Mouse (Mus musculus) heart, embryonic 12.5 days (tissue): Measurements from ENCODE around the gene Ntrk1. TPM values are rescaled to one million over a fixed set of nuclear protein-coding genes. Genes with fewer than 3 reads are reported as not detected.

ENCODE experiments used
- ATAC-seq: fragments of 200-750 bp; cut with Nextera tagmentation; 2 replicates; pipeline ENCODE4 v1.8.0; 2017; ENCODE audit warnings: moderate TSS enrichment, moderate library complexity; ENCODE audit not compliant: insufficient number of reproducible peaks, low FRiP score
- H3K27ac ChIP-seq: fragments of 300-500 bp; sonication (generic); 2 replicates; pipeline ENCODE4 v1.5.1; 2016; ENCODE audit warnings: mild to moderate bottlenecking, moderate library complexity; ENCODE audit not compliant: poor library complexity, severe bottlenecking
- H3K27me3 ChIP-seq: fragments of 300-500 bp; sonication (generic); replicated peaks from 2 replicates; pipeline ENCODE4 v1.6.1; 2016; ENCODE audit warnings: mild to moderate bottlenecking, moderate library complexity
- H3K36me3 ChIP-seq: fragments of 300-500 bp; sonication (generic); 2 replicates; pipeline ENCODE4 v1.6.1; 2016; ENCODE audit warnings: mild to moderate bottlenecking, moderate library complexity
- H3K4me1 ChIP-seq: fragments of 300-500 bp; sonication (generic); replicated peaks from 2 replicates; pipeline ENCODE4 v1.6.1; 2016; ENCODE audit warnings: mild to moderate bottlenecking
- H3K4me2 ChIP-seq: fragments of 300-500 bp; sonication (generic); 2 replicates; pipeline ENCODE4 v1.6.1; 2016; ENCODE audit warnings: mild to moderate bottlenecking, moderate library complexity
- H3K4me3 ChIP-seq: fragments of 300-500 bp; sonication (generic); 2 replicates; pipeline ENCODE4 v1.5.1; 2016; ENCODE audit warnings: mild to moderate bottlenecking
- H3K9ac ChIP-seq: fragments of 300-500 bp; sonication (generic); 2 replicates; pipeline ENCODE4 v1.6.1; 2016; ENCODE audit warnings: mild to moderate bottlenecking, moderate library complexity
- H3K9me3 ChIP-seq: fragments of 300-500 bp; sonication (generic); replicated peaks from 2 replicates; pipeline ENCODE4 v1.6.1; 2016; ENCODE audit warnings: mild to moderate bottlenecking, moderate library complexity
- WGBS: fragments of 180-500 bp; shearing (Covaris S2); methylation state at CpG from one replicate; pipeline ENCODE4 v1.1.7; 2016; 5-methylcytosine and 5-hydroxymethylcytosine counted together
- polyA plus RNA-seq: library from polyadenylated mRNA; unstranded; fragments of >200 nt; fragmentation: Nextera tagmentation; extraction: Ambion mirVana; gene quantifications from 2 replicates; pipeline ENCODE4 v1.2.1, GENCODE M21; 2016

The Ntrk1 gene
- polyA plus RNA-seq, 1 experiment from 2014 or later: 0.26 TPM

GRCm38 (mm10) chr3:87785626-87786214 is 9.2 kb downstream of the Ntrk1 start:
- H3K9me3 ChIP-seq: no peaks in the 10 kb centered on the region
- H3K4me3 ChIP-seq: no peak overlapping the region
- no peak for ATAC-seq
- H3K9ac ChIP-seq: no peak overlapping the region
- H3K27me3 ChIP-seq: peaks cover 55% of the 10 kb centered on the region
- no peak overlapping the region for H3K27ac ChIP-seq
- no peak overlapping the region for H3K4me2 ChIP-seq
- WGBS: 13% methylated on average over 6 of the region's 6 CpGs
- peaks cover 22% of the 10 kb centered on the region for H3K4me1 ChIP-seq
- H3K36me3 ChIP-seq: no peaks in the 10 kb centered on the region

- Histone ChIP-seq H3K36me3 (no peaks in the 10 kb centered on the region), H3K4me3 (no peak overlapping the region), H3K9ac (no peak overlapping the region), H3K4me1 (peaks cover 22% of the 10 kb centered on the region), H3K27ac (no peak overlapping the region), H3K9me3 (no peaks in the 10 kb centered on the region), H3K27me3 (peaks cover 55% of the 10 kb centered on the region), H3K4me2 (no peak overlapping the region)
- WGBS: 45% methylated on average over 5 of the region's 5 CpGs
- no peak for ATAC-seq
Measured at GRCm38 (mm10) chr3:87785156-87785555, 9.8 kb downstream of the Ntrk1 start.

GRCm38 (mm10) chr3:87783282-87784023 is 11.5 kb downstream of the Ntrk1 start:
- H3K9me3 ChIP-seq: no peaks in the 10 kb centered on the region
- no peaks in the 10 kb centered on the region for H3K36me3 ChIP-seq
- ATAC-seq: no peak
- no peak overlapping the region for H3K9ac ChIP-seq
- H3K4me3 ChIP-seq: no peak overlapping the region
- H3K4me2 ChIP-seq: no peak overlapping the region
- 82% methylated on average over 25 of the region's 25 CpGs for WGBS
- H3K27ac ChIP-seq: no peak overlapping the region
- peaks cover 14% of the 10 kb centered on the region for H3K4me1 ChIP-seq
- H3K27me3 ChIP-seq: peaks cover 56% of the 10 kb centered on the region

- Histone ChIP-seq H3K4me2 (no peak overlapping the region), H3K9ac (no peak overlapping the region), H3K9me3 (no peaks in the 10 kb centered on the region), H3K36me3 (no peaks in the 10 kb centered on the region), H3K4me1 (0 out of 2 replicates have a peak, but pooled peaks cover 3% of the 10 kb centered on the region), H3K4me3 (no peak overlapping the region), H3K27ac (no peak overlapping the region), H3K27me3 (peaks cover 85% of the 10 kb centered on the region)
- no peak for ATAC-seq
- 35% methylated on average over 2 of the region's 2 CpGs for WGBS
Measured at GRCm38 (mm10) chr3:87779086-87779485, 15.9 kb downstream of the Ntrk1 start.

- Histone ChIP-seq H3K4me2 (no peak overlapping the region; the same call in 1 of the 2 replicates), H3K36me3 (no peaks in the 10 kb centered on the region), H3K27me3 (peaks cover 92% of the 10 kb centered on the region), H3K9me3 (no peaks in the 10 kb centered on the region), H3K27ac (no peak overlapping the region), H3K4me3 (no peak overlapping the region), H3K9ac (no peak overlapping the region), H3K4me1 (0 out of 2 replicates have a peak, but pooled peaks cover 3% of the 10 kb centered on the region)
- no peak for ATAC-seq
- WGBS: 45% methylated on average over 23 of the region's 23 CpGs
Measured at GRCm38 (mm10) chr3:87778283-87778682, 16.7 kb downstream of the Ntrk1 start.

GRCm38 (mm10) chr3:87771088-87771487 is 23.9 kb downstream of the Ntrk1 start:
- no peak for ATAC-seq
- 44% methylated on average over 6 of the region's 6 CpGs for WGBS

GRCm38 (mm10) chr3:87770280-87770679 is 24.7 kb downstream of the Ntrk1 start:
- Histone ChIP-seq H3K4me1 (peaks cover 22% of the 10 kb centered on the region), H3K9me3 (no peaks in the 10 kb centered on the region), H3K27ac (no peak overlapping the region), H3K9ac (no peak overlapping the region), H3K4me2 (no peak overlapping the region), H3K27me3 (peaks cover 72% of the 10 kb centered on the region), H3K4me3 (no peak overlapping the region), H3K36me3 (no peaks in the 10 kb centered on the region)
- no peak for ATAC-seq
- 2% methylated on average over 4 of the region's 4 CpGs for WGBS

More at GRCm38 (mm10) chr3:87771088-87771487, 23.9 kb downstream of the Ntrk1 start:
- H3K4me2 ChIP-seq: no peak overlapping the region
- H3K27me3 ChIP-seq: peaks cover 74% of the 10 kb centered on the region
- peaks cover 14% of the 10 kb centered on the region for H3K4me1 ChIP-seq
- no peak overlapping the region for H3K4me3 ChIP-seq
- H3K9me3 ChIP-seq: no peaks in the 10 kb centered on the region
- H3K36me3 ChIP-seq: no peaks in the 10 kb centered on the region
- no peak overlapping the region for H3K9ac ChIP-seq
- H3K27ac ChIP-seq: no peak overlapping the region

GRCm38 (mm10) chr3:87769506-87769905 is 25.5 kb downstream of the Ntrk1 start:
- H3K27me3 ChIP-seq: peaks cover 64% of the 10 kb centered on the region
- H3K4me2 ChIP-seq: no peak overlapping the region
- no peak overlapping the region for H3K27ac ChIP-seq
- H3K4me1 ChIP-seq: peaks cover 29% of the 10 kb centered on the region
- H3K9me3 ChIP-seq: no peaks in the 10 kb centered on the region
- H3K36me3 ChIP-seq: no peaks in the 10 kb centered on the region
- H3K4me3 ChIP-seq: no peak overlapping the region
- no peak overlapping the region for H3K9ac ChIP-seq
- ATAC-seq: no peak
- 74% methylated on average over 8 of the region's 8 CpGs for WGBS

- WGBS: under 1% methylated on average over 36 of the region's 37 CpGs
Measured at GRCm38 (mm10) chr3:87768844-87769243, 26.1 kb downstream of the Ntrk1 start.

GRCm38 (mm10) chr3:87768431-87768830 is 26.5 kb downstream of the Ntrk1 start:
- peaks cover 40% of the 10 kb centered on the region for H3K4me1 ChIP-seq
- H3K27me3 ChIP-seq: peaks cover 56% of the 10 kb centered on the region
- peak overlapping the region; percentile 70 for H3K4me2 ChIP-seq
- peak overlapping the region; percentile 60 for H3K27ac ChIP-seq
- no peak for ATAC-seq
- H3K36me3 ChIP-seq: no peaks in the 10 kb centered on the region
- WGBS: 25% methylated on average over 6 of the region's 6 CpGs
- peak overlapping the region; percentile 56 for H3K4me3 ChIP-seq
- peak overlapping the region; percentile 80 for H3K9ac ChIP-seq
- H3K9me3 ChIP-seq: no peaks in the 10 kb centered on the region

More at GRCm38 (mm10) chr3:87768844-87769243, 26.1 kb downstream of the Ntrk1 start:
- peak overlapping the region; percentile 80 for H3K9ac ChIP-seq
- H3K4me1 ChIP-seq: peaks cover 36% of the 10 kb centered on the region
- H3K27me3 ChIP-seq: peaks cover 60% of the 10 kb centered on the region
- H3K4me3 ChIP-seq: peak overlapping the region; percentile 56
- ATAC-seq: peak; percentile 78
- H3K36me3 ChIP-seq: no peaks in the 10 kb centered on the region
- no peaks in the 10 kb centered on the region for H3K9me3 ChIP-seq
- H3K27ac ChIP-seq: peak overlapping the region; percentile 60
- peak overlapping the region; percentile 70 for H3K4me2 ChIP-seq

GRCm38 (mm10) chr3:87767764-87768163 is 27.2 kb downstream of the Ntrk1 start:
- Histone ChIP-seq H3K36me3 (no peaks in the 10 kb centered on the region), H3K4me2 (peak overlapping the region; percentile 70), H3K27me3 (peaks cover 50% of the 10 kb centered on the region), H3K4me3 (peak overlapping the region; percentile 56), H3K9ac (peak overlapping the region; percentile 80), H3K27ac (peak overlapping the region; percentile 60; the same call in 1 of the 2 replicates), H3K4me1 (peaks cover 47% of the 10 kb centered on the region), H3K9me3 (no peaks in the 10 kb centered on the region)
- WGBS: 65% methylated on average over 8 of the region's 8 CpGs
- ATAC-seq: no peak
